Mouse (Mus musculus): ENCODE results near the gene Nt5dc3.

Gene Nt5dc3

DNA sequence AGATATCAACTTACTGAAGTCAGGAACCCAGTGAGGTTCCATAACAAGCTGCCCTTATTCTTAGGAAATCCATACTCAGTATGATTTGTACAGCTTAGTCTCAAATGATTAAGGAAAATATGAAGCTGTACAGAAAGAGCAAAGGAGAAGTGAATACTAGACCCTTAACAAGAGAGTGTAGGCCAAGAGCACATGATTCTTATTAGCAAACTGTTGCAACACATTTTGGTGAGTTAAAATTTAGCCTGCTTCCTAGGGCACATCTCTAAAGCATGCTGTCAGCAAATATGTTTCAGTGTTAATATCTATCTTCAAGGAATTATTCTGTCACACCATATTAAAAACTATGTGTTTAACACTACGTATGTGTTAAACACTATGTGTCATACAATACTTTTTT, 107.6 kb downstream of the Nt5dc3 start:
- no peak for DNase-seq
